Mouse (Mus musculus) E14TG2a.4 (cell line): Measurements from ENCODE around the gene Elane.

Experiments used
- H3K27me3 ChIP-seq: 2 replicates; pipeline ENCODE4 v1.6.1; 2014; ENCODE audit warnings: low read length, control low read depth; ENCODE audit not compliant: insufficient read depth
- H3K36me3 ChIP-seq: 2 replicates; pipeline ENCODE4 v1.6.1; 2014; ENCODE audit warnings: low read length, control low read depth; ENCODE audit not compliant: insufficient read depth
- H3K4me1 ChIP-seq: replicated peaks from 2 replicates; pipeline ENCODE4 v1.6.1; 2014; ENCODE audit warnings: low read depth, low read length, control low read depth
- H3K4me3 ChIP-seq: replicated peaks from 2 replicates; pipeline ENCODE4 v1.5.1; 2014; ENCODE audit warnings: mild to moderate bottlenecking, low read length
- H3K9me3 ChIP-seq: 2 replicates; pipeline ENCODE4 v1.6.1; 2014; ENCODE audit warnings: low read length, control low read depth
- CTCF ChIP-seq: conservative IDR thresholded peaks from 2 replicates; pipeline ENCODE4 v1.5.1; 2014; ENCODE audit warnings: low read length
- NANOG ChIP-seq: IDR thresholded peaks from 2 replicates; pipeline ENCODE4 v1.6.1; 2014; ENCODE audit warnings: borderline replicate concordance, low read length, mixed read lengths
- POU5F1 ChIP-seq: IDR thresholded peaks from 2 replicates; pipeline ENCODE4 v1.6.1; 2014; ENCODE audit warnings: low read length, borderline replicate concordance

The Elane gene

DNA sequence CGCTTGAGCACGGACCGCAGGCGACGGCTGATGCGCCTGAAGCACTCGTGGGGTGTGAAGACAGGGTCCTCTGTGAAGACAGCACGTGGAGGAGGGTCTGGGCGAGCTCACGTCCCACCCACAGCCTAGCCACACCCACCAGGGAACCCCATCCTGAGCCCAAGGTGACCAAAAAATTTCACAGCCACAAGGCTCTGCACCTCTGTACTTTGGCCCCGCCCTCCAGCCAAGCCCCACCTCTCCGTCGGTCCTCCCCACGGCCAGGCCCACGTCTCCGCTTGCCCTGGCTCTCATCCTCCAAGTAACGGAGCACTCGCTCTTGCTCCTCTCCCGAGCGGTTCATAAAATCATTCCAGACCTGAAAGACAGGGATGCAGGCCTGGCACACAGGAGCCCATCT, 26.4 kb downstream of the Elane start:
- H3K9me3 ChIP-seq = no peaks in the 10 kb centered on the region
- peaks cover 53% of the 10 kb centered on the region for H3K4me1 ChIP-seq
- peaks cover 15% of the 10 kb centered on the region for H3K36me3 ChIP-seq
- H3K27me3 ChIP-seq = peaks cover 4% of the 10 kb centered on the region
- H3K4me3 ChIP-seq = no peak overlapping the region; the same call in 1 of the 2 replicates
- no peak for TF ChIP-seq POU5F1
- no peak for TF ChIP-seq NANOG
- TF ChIP-seq CTCF = no peak

DNA sequence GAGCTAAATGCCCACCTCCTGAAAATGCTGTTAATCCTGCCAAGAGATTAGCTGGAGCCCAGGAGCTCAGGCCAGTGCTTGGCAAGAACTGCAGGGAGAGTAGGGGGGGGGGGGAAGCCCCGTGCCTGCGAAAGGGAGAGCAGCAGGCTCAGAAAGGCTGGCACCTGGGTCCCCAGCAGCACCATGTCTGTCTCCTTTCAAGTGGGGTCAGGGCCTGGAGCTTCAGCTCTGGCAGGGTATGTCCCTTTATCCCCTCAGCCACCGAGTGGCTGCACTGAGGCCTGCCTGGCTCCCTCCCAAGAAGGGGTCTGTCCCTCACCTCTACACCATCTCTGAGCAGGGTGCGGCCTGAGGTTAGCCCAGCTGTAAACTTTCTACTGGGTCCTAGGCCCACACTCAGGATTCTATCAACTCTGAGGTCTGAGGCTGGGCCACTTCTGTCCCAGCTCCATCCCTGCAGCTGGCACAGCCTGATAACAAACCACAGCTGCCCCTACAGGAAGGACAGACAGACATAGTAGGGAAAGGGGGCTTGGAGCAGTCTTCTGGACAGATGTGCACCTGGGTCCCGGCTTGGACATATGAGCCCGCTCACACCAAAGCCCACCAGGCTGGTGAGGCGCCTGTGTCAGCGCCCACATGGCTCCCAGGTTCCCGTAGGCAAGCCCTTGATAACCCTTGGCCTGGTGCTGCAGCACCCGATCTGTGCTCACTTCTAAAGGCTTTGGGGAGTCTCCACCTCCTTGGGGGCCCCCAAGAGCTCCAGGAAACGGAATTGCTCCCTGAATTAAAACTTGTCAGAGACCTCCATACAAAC, 28.3 kb downstream of the Elane start:
- Histone ChIP-seq H3K27me3 (peaks cover 23% of the 10 kb centered on the region), H3K36me3 (peaks cover 15% of the 10 kb centered on the region), H3K4me3 (no peak overlapping the region), H3K4me1 (peaks cover 65% of the 10 kb centered on the region), H3K9me3 (no peaks in the 10 kb centered on the region)
- no peak for TF ChIP-seq POU5F1
- TF ChIP-seq NANOG = no peak
- no peak for TF ChIP-seq CTCF

DNA sequence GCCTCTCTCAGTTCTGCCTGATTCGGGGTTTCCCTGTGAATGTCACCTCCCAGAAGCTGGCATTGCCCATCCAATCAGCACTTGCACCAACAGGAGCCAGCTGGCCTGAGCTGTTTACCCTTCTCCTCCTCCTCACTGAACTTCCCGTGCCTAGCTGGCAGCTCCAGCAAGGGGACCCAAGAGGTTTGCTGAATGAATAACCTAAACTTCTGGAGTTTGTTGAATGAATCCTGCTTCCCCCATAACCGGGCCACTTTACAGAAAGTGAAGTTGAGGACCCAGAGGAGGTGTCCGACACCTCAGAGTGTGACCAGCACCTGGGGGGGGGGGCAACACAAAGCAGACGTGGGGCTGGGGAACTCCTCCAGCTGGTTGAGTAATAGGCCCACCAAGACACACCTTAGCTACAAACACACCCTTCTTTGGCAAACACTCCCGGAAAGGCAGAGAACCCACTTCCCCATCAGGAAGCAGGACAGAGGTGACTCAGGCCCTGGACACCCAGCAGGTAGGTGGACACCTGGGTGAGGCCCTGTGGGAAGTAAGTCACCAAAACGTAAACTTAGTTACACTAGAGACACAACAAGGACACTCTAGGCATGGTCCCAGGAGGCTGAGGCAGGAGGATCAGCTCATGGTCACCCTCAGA, 29.0 kb downstream of the Elane start:
- Histone ChIP-seq H3K36me3 (peaks cover 15% of the 10 kb centered on the region), H3K27me3 (peaks cover 27% of the 10 kb centered on the region), H3K4me1 (peaks cover 65% of the 10 kb centered on the region), H3K9me3 (no peaks in the 10 kb centered on the region), H3K4me3 (no peak overlapping the region)
- TF ChIP-seq NANOG (no peak), CTCF (no peak), POU5F1 (no peak)

DNA sequence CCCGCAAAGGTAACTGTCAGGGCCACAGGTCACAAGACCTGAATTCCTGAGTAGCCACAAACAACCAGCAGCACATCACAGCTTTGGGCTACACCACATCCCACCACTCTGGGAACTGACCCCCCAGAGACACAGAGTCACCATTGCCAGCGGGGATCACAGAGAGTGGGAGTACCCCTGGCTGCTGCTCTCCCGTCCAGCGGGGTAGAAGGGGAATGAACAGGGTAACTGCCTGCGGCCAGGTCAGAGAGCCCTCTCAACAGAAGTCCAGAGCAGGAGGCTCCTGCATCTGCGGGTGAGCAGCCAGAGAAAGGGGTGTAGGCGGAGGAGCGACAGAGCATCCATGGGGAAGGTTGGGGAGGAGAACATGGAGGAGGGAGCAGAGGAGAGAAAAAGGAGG, 30.0 kb downstream of the Elane start:
- H3K9me3 ChIP-seq = no peaks in the 10 kb centered on the region
- peaks cover 73% of the 10 kb centered on the region for H3K4me1 ChIP-seq
- H3K4me3 ChIP-seq = peak overlapping the region; percentile 84
- TF ChIP-seq NANOG = no peak
- TF ChIP-seq CTCF = no peak
- TF ChIP-seq POU5F1 = no peak
- H3K27me3 ChIP-seq = peaks cover 38% of the 10 kb centered on the region
- H3K36me3 ChIP-seq = peaks cover 8% of the 10 kb centered on the region

DNA sequence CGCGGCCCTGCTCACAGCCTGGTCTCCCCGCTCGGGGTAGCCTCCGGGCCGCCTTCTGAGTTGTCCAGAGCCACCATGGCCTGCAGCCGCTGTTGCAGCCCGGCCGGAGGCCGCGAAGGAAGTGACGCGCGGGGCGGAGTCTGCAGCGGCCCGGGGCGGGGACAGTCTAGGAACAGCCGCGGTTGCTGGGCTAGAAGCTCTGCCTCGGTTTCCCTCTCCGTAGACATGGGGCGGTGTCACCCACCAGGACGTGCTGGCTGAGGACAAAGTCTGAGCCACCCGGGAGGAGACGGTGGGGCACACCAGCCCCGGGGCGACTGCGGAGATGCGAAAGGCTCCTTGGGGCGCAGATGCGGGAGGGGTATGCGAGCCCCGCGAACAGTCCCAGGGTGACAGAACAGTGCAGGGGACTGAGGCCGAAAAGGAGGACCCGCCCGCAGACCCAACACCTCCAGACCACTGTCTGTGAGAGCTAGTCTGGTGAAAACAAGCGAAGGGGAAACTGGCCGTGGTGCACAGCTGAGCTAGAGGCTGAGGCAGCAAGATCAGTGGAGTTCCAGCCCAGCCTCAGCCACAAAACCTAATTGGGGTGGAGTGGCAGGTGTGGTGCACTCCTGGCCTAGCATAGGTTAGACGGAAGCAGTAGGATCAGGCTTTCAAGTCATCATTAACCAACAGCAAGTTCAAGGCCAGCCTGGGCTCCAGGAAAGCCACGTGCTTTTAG, 30.9 kb downstream of the Elane start, which contains the start of gene Kiss1r:
Kiss1r (plus strand) TSS at position 164 of the 724 bp plus-strand sequence.
- Histone ChIP-seq H3K4me3 (peak within 1 kb of the TSS; percentile 84), H3K36me3 (peaks cover under 1% of the 10 kb centered on the region), H3K27me3 (peaks cover 46% of the 10 kb centered on the region), H3K4me1 (peaks cover 74% of the 10 kb centered on the region), H3K9me3 (no peaks in the 10 kb centered on the region)
- TF ChIP-seq NANOG (no peak), POU5F1 (no peak), CTCF (no peak)

DNA sequence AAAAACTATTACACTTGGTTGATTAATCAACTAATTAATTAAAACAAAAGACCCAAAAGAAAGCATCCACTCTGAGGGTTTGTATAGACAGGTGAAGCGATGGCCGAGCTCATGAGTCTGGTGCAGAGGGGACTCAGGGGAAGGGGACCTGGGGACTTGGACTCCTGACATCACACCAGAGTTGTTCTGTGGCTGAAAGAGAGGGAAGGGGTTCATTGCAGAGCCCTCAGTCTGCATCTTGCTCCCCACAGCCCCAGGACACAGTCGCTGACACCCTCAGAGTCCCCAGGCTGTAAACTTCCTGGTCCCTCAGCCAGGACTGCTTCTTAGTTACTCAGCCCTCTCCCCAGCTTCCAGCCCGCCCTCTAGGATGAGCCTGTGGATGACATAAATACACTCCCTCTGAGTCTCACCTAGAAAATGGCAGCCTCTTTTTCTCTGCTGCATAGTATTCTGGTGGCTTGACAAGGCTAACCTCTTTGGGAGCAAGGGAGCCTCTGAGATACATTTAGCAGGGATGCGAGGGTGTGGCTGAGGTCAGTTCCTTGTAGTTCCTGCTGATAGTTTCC, 31.6 kb downstream of the Elane start:
- Histone ChIP-seq H3K27me3 (peaks cover 53% of the 10 kb centered on the region), H3K4me1 (peaks cover 74% of the 10 kb centered on the region), H3K9me3 (no peaks in the 10 kb centered on the region), H3K36me3 (no peaks in the 10 kb centered on the region; the same call in 1 of the 2 replicates), H3K4me3 (peak overlapping the region; percentile 84)
- TF ChIP-seq POU5F1 (no peak), NANOG (no peak), CTCF (no peak)

DNA sequence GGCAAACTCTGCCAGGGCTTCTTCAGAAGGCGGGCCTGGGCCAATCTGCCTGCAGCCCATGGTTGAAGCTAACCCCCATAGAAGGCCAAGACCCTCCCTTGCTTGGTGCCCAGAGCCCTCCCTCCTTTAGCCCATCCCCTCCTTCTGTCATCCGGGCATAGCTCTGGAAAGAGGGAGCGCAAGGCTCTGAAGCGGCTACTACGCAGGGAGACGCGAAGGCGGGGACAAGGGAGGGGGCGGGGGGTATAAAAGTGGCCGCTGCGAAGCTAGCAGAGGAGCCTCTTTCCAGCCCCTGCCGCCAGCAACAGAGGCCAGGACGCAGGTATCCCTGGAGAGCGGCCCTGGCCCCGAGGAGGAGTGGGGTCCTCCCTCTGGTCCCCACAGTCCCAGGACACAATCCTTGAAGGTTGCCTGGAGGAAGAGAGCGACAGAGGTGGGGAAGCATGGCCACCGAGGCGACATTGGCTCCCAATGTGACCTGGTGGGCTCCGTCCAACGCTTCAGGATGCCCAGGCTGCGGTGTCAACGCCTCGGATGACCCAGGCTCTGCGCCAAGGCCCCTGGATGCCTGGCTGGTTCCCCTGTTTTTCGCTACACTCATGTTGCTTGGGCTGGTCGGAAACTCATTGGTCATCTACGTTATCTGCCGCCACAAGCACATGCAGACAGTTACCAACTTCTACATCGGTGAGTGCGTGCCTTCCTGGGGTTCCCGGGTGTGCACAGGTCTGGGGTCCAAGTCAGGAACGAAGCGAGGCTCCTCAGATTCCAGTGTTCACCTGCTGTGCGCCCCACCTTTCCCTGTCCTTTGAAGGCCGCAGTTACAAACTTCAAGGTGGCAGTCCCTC, 32.4 kb downstream of the Elane start:
- Histone ChIP-seq H3K27me3 (peaks cover 61% of the 10 kb centered on the region), H3K9me3 (no peaks in the 10 kb centered on the region), H3K36me3 (no peaks in the 10 kb centered on the region; the same call in 1 of the 2 replicates), H3K4me1 (peaks cover 78% of the 10 kb centered on the region), H3K4me3 (peak overlapping the region; percentile 65)
- no peak for TF ChIP-seq NANOG
- TF ChIP-seq CTCF = no peak
- no peak for TF ChIP-seq POU5F1

DNA sequence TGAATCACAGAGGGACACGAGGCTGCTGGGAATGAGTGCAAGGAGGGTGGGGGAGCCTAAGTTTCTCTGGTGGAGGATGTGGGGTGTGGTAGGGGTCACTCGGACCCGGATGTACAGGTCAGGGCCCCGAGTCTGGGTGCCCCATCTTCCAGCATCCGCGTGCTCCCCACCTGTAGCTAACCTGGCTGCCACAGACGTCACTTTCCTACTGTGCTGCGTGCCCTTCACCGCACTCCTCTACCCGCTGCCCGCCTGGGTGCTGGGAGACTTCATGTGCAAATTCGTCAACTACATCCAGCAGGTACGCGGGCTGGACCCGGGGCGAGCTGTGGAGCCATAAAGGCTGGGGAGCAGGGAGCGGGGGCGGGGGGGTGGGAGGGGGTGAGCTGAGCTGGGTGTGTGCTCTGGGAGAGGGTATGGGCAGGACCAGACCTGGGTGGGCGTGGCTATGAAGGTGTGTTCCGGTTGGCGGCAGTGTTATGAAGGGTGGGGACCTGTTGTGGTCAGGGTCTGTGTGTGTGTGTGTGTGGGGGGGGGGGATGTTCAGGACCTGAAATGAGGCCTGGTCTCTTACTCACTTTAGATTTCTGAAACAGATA, 33.3 kb downstream of the Elane start:
- peaks cover 65% of the 10 kb centered on the region for H3K27me3 ChIP-seq
- H3K36me3 ChIP-seq = no peaks in the 10 kb centered on the region; the same call in 1 of the 2 replicates
- H3K4me3 ChIP-seq = peak overlapping the region; percentile 69
- peaks cover 86% of the 10 kb centered on the region for H3K4me1 ChIP-seq
- no peaks in the 10 kb centered on the region for H3K9me3 ChIP-seq
- no peak for TF ChIP-seq POU5F1
- TF ChIP-seq NANOG = no peak
- no peak for TF ChIP-seq CTCF
